Mouse (Mus musculus) naive thymus-derived CD4-positive, alpha-beta T cell, adult 2 months (primary cell): ENCODE measurements around the gene Gcsh.
A peak's percentile ranks its signal among the peaks of the same experiment; 100 is the strongest.

Experiments
- DNase-seq: peaks from one replicate; pipeline ENCODE4 v3.0.0-alpha.2; 2011; ENCODE audit warnings: low read depth

Gene Gcsh

DNA sequence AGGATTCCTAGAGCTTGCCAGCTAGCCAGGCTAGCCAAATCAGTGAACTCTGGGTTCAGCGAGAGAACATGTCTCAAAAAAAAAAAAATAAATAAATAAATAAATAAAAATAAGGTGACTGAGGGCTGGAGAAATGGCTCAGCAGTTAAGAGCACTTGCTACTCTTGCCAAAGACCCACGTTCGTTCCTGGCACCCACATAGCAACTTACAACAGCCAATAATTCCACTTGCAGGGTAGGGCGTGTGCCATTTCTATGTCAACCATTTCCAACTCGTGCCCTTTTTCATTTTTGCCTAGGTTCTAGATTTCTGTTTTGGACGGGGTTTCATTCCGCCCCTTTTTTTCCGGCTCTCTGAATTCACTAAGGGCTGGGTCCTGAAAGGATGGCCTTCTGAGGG lies 15.3 kb downstream of the Gcsh start:
- no peak for DNase-seq

DNA sequence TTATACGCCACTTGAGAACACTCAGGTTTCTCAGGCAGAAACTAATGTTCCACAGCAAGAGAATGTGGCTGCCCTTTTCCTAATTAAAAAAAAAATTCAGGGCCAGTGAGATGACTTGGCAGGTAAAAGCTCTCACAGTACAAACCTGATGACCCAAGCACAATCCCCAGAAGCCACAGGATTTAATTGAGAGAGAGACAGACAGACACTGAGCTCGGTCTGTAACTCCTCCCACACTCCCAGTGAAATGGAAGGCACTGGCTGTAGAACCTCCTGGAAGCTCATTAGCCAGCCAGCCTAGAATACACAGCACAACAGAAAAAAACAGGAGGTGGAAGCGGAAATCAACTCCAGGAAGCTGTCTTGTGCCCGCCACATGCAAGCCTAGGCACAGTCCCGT lies 17.7 kb downstream of the Gcsh start:
- no peak for DNase-seq

DNA sequence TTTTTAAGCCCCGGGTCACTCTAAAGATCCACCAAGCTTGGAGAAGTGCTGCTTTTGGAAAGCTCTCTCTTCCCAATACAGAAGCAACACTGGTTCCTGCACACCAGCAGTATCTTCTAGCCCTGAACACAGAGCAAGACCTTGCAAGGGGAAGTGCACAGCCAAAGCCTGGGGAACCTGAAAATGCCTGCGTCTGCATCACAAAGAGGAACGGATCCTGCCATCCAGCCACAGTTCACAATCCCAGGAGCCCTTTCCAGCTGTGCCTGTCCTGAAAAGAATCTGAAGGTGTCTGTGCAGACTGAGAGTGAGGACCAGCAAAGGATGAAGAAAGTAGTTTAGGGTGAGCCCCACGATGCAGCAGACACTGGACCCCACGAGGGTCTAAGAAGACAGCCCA lies 18.3 kb downstream of the Gcsh start:
- no peak for DNase-seq

DNA sequence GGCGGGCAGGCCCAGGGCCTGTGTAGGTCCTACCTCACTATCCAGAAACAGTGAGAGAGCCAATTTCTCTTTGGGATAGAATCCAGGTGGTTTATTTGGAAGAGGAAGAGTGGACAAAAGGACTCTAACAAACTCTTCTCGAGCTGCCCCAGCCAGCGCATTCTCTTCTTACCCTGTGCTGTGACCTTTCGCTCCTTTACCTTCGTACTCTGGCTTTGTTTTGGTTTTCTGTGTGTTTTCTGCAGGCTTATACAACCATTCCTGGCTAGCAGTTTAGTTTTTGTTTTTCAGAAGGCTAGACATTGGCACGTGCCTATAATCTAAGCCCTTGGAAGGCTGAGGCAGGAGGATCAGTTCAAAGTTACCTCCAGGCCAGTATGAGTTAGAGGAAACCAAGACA lies 23.8 kb downstream of the Gcsh start:
- DNase-seq = no peak

DNA sequence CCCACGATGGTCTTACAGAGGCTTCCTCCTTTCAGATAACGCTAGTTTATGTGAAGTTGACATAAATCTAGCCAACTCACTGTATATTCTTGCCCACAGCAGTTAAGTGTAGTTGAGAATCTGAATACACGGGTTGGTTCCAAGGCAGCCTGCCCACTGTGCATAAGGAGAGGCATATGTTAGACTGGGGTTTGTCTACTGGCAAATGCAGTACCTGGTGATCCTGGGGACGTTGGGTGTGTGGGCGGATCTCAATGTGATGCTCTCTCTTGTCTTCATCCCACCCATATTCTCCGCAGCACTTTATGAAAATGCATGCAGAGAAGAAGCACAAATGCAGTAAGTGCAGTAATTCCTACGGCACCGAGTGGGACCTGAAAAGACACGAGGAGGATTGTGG lies 38.9 kb downstream of the Gcsh start:
- no peak for DNase-seq

DNA sequence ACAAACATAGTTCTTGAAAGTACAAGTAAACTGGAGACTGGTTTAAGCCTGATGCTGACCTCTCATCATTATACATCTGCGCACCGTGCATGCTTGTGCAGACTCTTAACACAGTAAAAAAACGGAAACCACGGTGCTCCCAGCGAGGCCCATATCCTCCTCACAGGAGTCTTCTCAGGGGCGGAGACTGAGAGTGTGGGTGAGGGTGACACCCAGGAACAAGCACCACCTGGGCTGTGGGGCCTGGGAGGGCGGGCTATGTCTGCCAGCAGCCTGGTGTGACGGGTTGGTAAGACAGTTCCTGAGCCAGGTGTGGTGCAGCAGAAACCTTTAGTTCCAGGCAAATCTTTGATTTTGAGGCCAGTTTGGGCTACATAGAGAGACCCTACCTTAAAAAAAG lies 40.9 kb downstream of the Gcsh start:
- DNase-seq = peak; percentile 73

DNA sequence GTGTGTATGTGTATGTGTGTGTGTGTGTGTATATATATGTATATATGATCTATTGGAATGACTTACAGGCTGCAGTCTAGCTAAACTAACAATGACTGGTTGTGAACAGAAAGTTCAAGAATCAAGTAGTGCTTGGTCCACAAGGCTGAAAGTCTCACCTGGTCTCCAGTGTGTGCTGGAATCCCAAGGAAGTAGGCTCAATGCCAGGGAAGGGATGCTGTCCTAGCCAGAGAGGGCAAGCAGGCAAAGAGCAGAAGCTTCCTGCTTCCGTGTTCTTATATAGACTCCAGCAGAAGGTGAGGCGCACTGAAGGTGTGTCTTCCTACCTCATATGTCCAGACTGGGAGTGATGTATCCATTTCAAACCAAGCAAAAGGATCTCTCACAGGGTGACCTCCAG lies 41.6 kb downstream of the Gcsh start:
- no peak for DNase-seq

DNA sequence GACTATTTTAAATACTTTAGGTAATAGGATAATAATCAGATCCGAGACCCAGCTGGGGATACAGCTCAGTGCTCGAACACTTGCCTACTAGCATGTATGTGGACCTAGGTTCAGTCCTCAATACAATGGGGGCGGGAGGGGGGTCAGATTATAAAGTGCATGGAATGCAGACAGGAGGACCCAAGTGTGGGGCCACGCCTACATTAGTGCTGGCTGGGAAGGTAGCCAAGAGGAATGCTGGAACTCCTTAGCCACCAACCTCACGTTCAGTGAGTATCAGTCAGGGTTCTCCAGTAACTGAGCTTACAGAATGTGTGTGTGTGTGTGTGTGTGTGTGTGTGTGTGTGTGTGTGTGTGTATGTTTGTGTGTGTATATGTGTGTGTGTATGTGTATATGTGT lies 42.0 kb downstream of the Gcsh start:
- no peak for DNase-seq

DNA sequence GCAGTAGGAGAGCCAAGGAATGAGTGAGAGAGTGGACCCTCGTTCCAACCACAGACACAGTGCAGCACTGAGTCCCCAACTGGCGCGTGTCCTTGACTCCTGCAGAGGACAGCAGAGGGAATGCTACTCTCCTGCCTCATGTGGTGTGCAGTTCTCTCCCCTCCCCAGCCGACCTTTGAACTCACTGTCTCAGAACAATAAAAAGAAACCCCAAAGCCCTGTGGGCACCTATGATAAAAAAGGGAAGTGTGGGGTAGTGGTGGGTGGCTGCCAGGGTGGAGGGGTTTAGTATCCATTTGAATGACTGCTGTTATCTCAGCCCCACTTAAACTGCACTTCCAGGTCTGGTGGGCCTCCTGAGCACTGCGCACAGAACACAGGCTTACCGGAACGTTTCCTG lies 45.7 kb downstream of the Gcsh start:
- no peak for DNase-seq

DNA sequence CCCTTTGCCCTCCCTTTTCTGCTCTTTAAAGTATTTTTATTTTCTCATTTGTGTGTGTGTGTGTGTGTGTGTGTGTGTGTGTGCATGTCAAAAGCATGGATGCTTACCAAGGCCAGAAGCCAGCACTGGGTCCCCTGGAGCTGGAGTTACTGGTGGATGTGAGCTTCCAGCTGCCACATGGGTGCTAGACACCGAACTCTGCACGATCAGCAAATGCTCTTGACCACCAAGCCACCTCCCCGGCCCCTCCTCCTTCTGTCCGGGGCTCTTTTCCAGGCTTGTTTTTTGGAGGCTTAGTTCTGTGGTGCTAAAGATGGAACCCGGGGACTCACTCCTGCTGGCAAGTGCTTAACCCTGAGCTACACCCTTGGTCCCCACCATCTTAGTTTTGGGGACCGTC lies 46.5 kb downstream of the Gcsh start:
- DNase-seq = no peak

DNA sequence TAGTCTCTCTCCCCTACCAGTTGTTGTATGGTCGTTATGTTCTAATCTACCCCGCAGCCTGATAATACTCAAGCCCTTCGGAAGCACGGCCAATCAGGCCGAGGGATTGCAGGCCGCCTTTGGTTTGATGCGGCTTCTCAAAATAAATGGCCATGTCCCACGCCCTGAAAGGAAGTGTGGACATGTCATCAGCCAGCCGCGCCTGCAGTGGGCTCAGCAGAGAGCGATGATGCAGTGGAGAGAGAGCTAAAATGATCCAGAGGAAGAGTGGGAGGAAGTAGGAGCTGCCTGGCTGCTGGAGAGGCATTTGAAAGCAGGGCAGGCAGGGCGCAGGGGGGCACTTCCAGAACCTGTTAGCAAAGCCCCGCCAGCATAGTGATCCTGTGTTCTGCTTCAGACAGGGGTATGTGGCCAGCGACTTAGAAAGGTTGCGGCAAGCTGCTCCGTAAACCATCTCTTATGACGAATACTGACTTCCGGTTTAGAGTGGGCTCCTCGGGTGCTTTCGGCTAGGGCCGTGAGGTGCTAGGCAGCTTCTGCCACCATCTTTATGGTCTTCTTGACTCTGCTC lies 47.0 kb downstream of the Gcsh start:
- peak; percentile 69 for DNase-seq

DNA sequence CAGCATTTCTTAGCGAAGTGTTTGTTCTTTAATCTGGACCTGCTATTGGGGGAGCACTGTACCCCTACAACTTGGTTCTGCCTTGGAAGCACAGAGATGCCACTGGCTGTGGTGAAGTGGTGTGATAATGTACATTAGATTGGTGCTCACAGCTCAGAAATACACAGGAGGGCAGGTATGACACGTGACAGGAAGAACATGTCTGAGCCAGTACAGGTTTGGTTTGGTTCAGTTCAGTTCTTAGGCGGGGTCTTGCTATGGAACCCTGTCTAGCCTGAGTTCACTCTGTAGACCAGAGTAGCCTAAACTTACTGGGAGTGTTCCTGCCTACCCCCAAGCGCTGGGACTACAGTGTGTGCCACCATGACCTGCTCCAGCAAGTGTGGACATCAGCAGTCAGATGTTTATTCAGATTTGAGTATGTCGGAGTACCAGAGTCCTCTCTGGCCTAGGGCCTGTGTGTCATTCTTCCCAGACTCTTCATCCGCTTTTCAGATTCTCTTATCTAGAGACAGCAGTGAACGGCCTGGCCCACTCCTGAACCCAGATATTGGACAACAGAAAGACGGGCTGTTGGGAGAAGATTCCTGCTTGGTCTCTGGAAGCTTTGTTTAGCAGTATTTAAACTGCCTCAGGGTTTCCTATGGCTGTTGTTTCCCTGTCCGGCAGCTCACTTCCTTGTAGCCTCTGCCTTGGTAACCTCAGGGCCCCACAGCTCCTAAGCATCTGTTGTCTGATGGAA lies 48.0 kb downstream of the Gcsh start:
- DNase-seq = no peak

DNA sequence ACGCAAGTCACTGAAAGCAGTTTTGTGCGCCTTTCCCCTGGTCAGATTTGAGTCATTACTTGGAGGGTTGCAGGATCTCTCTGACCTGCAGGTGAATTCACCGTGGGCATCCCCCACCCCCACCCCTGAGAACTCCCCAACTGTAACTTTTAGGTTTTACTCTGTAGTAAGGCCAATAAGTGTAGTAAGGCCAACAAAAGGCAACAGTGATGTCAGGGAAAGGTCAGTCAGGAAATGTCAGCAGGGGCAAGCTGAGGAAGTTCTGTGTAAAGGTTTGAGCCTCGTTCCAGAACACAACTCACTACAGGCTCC lies 49.0 kb downstream of the Gcsh start:
- no peak for DNase-seq

DNA sequence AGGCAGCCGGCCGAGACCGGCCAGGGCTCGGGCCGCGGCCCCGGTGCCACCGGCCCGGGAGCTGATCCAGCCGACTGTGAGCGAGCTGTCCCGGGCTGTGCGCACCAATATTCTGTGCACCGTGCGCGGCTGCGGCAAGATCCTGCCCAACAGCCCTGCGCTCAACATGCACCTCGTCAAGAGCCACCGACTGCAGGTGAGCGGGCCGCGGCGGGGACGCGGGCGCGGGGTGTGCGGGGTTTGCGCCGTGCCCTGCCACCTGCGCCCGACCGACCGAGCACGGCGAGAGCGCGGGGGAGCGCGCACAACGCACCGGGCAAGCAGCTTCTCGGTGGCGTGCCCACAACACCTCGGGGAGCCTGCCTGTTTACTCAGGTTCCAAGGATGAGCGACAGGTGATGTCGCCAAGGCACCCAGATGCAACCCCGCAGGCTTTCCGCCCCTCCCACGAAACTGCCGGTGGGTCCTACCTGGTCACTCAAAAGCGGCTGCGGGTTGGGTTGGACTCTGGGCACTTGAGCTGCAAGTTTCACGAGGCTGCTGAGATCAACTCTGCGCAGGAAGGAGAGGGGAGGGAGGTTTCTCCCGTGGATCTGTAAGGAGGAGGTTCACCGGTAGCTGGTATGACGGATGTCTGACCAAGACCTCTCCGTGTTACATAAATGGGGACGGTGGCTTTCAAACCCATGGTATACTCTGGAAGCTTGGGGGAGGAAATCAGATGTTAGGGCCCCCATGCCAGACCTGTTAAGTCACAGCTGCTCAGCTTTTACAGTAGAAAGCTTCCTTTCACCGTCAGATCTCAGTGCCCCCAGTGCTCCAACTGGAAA lies 49.6 kb downstream of the Gcsh start:
- DNase-seq = peak; percentile 55

DNA sequence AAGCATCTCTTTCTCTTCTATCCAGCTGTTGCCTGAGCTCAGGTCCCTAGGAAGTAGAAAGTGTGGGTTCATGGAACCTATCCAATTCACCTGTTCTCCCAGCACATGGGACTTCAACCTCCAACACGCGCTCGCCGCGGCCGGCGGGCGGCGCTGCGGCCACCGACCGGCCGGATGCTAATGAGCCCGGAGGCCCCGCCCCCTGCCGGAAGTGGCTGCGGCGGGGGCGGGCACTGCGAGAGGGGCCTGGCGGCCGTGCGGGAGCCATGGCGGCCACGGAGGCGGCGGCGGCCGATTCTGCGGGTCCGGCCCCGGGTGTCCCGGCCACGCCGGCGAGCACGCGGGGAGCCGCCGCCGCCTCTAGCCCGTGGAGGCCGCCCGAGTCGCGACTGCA lies 50.2 kb downstream of the Gcsh start, which contains the start of gene Atmin:
Gene Atmin (plus strand): TSS at position 233 of the 394 bp plus-strand sequence.
- DNase-seq = peak; percentile 78

DNA sequence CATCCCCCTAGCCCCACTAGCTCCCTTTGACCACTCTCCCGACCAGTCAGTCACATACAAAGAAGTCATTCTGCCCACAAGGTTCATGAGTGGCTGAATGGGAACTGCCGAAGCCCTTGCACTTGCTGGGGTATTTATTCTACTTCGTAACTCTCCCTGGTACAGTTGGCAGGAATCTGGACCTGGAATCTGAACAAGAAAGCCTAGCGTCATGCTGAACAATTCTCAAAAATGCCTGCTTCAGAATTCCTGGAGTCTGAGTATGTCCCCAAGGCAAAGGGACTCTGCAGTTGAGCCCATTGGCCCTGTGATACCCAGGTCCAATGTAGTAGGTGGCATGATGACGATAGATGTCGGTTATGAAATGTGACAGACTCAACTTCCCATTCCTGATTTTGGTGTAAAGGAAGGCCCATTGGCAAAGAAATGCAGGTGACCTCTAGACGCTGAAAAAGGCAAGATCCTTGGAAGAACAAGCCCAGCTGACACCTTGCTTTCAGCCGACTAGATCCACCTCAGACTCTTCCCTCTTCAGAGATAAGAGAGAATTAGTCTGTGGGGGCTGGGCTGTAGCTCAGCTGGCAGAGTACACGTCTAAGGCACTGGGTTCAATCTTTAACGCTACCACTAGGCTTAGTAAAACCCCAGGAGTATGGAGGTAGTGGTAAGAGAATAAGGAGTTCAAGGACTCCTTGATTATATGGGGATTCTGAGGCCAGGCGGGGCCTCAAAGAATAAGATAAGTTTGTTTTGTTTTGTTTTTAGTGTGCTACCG lies 50.9 kb downstream of the Gcsh start:
- DNase-seq = no peak

DNA sequence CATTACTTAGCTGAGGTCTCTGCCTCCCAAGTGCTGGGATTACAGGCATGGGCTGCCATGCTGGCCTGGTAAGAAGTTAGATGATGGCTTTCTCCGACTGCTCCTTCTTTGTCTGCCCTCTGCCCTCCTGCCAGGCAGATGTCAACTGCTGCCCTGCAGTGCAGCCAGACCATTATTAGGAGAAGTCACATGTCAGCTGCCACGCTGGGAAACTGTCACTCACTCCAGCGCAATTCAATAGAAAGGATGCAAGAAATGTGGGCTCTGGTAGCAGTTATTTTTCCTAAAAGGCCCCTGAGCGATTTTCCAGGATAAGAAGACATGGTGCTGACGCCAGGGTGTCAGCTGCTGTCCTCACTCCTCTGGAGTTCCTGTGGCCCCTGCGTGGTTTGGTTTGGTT lies 57.8 kb downstream of the Gcsh start:
- DNase-seq = no peak

DNA sequence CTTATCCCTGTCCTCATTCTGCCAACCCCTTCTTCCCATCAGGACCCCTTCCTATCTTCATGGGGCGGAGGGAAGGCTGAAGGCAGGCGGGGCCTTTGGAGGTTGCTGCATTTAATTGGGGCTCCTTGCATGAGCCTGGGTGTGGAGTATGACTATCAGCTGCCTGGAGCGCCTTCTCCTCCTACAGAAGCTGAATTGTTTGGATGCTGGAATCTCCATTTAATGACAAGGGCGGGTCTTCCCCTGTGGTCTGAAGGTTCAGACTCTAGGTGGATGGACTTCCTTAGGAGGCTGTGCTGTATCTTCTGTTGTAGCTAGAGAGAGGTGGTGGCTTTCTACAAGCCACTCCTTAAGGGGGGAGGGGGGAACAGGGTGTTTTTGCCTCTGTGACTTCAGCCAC lies 58.4 kb downstream of the Gcsh start:
- no peak for DNase-seq
